Mouse (Mus musculus) liver, adult 2 months (tissue): Measurements from ENCODE around the gene Gm20877. TPM values are rescaled to one million over a fixed set of nuclear protein-coding genes. Genes with fewer than 3 reads are reported as not detected.
"Not testable (repeated sequence)": the region's sequence is repeated elsewhere in the genome, so short reads cannot be mapped to it uniquely, and the experiment has no call there.

Source experiments
- DNase-seq: peaks from one replicate; pipeline ENCODE4 v3.0.0-alpha.2; 2011; ENCODE audit warnings: low read depth, low spot score; ENCODE audit errors: extremely low read depth
- H3K27ac ChIP-seq: fragments of 200-500 bp; replicated peaks from 2 replicates; pipeline ENCODE4 v1.5.1; 2012; ENCODE audit warnings: low read depth, mild to moderate bottlenecking, control low read depth, inconsistent platforms, low read length; ENCODE audit not compliant: insufficient read depth
- H3K27me3 ChIP-seq: fragments of 200-500 bp; 2 replicates; pipeline ENCODE4 v1.6.1; 2012; ENCODE audit warnings: mild to moderate bottlenecking, moderate library complexity, low read length, inconsistent platforms; ENCODE audit not compliant: control insufficient read depth, insufficient read depth
- H3K36me3 ChIP-seq: fragments of 200-500 bp; 2 replicates; pipeline ENCODE4 v1.6.1; 2012; ENCODE audit warnings: low read length, inconsistent platforms; ENCODE audit not compliant: control insufficient read depth, insufficient read depth
- H3K4me1 ChIP-seq: fragments of 200-500 bp; 2 replicates; pipeline ENCODE4 v1.6.1; 2011; ENCODE audit warnings: low read length; ENCODE audit not compliant: control insufficient read depth, insufficient read depth
- H3K4me3 ChIP-seq: fragments of 200-500 bp; 2 replicates; pipeline ENCODE4 v1.5.1; 2011; ENCODE audit warnings: low read depth, mild to moderate bottlenecking, control low read depth, low read length, moderate library complexity; ENCODE audit not compliant: insufficient read depth
- H3K79me2 ChIP-seq: fragments of 200-500 bp; 2 replicates; pipeline ENCODE4 v1.6.1; 2012; ENCODE audit warnings: inconsistent platforms, mild to moderate bottlenecking, low read length, moderate library complexity; ENCODE audit not compliant: control insufficient read depth, insufficient read depth
- H3K9ac ChIP-seq: fragments of 200-500 bp; 2 replicates; pipeline ENCODE4 v1.6.1; 2012; ENCODE audit warnings: low read depth, mild to moderate bottlenecking, control low read depth, inconsistent platforms, low read length
- WGBS: fragments of 180-500 bp; shearing (Covaris S2); methylation state at CpG from one replicate; pipeline ENCODE4 v1.1.7; 2018; 5-methylcytosine and 5-hydroxymethylcytosine counted together
- polyA plus RNA-seq: library from polyadenylated mRNA; depleted of rRNA; stranded (reverse); fragments of >200 nt; gene quantifications from 2 replicates; pipeline ENCODE4 v1.2.3, GENCODE M21; 2012; rRNA removed
- total RNA-seq: library from RNA; depleted of rRNA; stranded (reverse); fragments of >200 nt; gene quantifications from 2 replicates; pipeline ENCODE4 v1.2.3, GENCODE M21; 2014; rRNA removed

Gm20877 gene
- total RNA-seq, result not detected in 2 replicates
- not detected in 2 replicates for polyA plus RNA-seq

- H3K79me2 ChIP-seq, H3K27me3 ChIP-seq, H3K4me1 ChIP-seq, DNase-seq, H3K27ac ChIP-seq, H3K9ac ChIP-seq, H3K36me3 ChIP-seq, H3K4me3 ChIP-seq: not testable (repeated sequence)
- WGBS, result no CpG with 5 or more reads among the region's 3 CpGs
Measured at GRCm38 (mm10) chrY:17093573-17093972, at the start of gene Gm20877. Gm20877 (plus strand) TSS chrY:17093873.
